Mouse (Mus musculus): ENCODE measurements at regions not wholly inside any gene's neighbourhood (a gene's known extent, or its start where the extent isn't known, plus 50 kb on each side); places are given as distances from the start of the nearest gene placed in this dataset.
A peak's percentile ranks its signal among the peaks of the same experiment; 100 is the strongest.
"Not testable (repeated sequence)": the region's sequence is repeated elsewhere in the genome, so short reads cannot be mapped to it uniquely, and the experiment has no call there.

DNA sequence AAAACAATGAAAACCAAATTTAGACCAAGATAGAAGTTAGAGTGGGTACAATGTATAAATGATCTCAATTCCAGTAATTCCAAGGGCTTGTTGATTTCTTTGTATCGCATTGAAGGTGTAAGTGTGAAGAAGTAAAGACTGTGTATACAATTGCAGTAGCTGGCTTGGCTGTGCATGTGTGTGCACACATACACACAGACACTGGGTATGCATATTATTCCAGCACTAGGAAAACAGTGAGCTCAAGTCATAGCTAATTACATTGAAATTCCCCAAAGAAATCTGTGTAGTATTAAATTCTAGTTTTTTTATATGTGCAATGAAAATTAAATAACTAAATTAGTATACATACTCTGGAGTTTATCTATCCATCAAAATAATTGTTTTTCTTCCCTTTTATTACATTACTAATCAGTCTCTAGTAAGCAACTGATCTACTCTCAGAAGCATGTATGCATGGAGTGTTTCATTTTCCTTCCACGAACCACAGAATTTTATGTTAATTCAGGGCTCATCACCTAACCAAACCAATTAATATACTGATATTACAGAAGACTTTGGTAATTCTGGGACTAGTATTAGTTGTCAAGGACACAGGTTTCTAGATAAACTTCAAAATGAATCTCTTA, 56.5 kb downstream of the Gm8797 start:
- no peak for DNase-seq (ENCODE audit: low spot score)

DNA sequence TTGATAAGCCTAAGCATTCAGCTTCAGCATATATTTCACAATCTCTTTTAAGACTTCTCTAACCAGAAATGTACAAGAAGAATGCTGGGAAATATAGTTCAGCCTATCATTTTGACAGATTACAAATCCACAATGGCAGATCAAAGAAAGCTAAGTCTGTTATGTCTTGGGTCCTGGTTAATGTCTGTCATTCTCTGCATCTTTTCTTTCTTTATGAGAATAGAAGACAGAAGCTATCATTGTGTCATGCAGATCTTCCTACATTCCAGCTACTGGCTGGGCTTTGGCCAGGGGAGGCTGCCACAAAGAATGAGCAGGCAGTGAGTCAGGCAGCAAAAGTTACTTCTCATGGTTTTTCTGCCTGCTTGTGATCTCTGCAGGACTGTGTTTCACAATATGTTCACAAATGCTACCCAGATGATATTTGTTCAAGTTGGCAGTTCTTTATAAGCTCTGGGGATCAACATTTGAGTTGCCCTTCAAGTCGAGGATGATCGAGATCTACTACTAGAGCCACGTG, 60.5 kb downstream of the Gm8797 start:
- no peak for DNase-seq (ENCODE audit: low spot score)

GRCm38 (mm10) chr3:5820243-5820642, 69.6 kb downstream of the Gm8797 start:
- DNase-seq (ENCODE audit: low spot score) = not testable (repeated sequence)

DNA sequence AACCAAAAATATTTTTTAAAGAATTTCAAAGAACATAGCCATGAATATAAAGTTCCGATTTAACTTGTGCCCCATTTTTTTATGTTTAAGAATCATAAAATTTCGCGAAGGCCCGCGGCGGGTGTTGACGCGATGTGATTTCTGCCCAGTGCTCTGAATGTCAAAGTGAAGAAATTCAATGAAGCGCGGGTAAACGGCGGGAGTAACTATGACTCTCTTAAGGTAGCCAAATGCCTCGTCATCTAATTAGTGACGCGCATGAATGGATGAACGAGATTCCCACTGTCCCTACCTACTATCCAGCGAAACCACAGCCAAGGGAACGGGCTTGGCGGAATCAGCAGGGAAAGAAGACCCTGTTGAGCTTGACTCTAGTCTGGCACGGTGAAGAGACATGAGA, 109.6 kb downstream of the Gm8797 start:
- DNase-seq (ENCODE audit: low spot score) = peak; percentile 99

DNA sequence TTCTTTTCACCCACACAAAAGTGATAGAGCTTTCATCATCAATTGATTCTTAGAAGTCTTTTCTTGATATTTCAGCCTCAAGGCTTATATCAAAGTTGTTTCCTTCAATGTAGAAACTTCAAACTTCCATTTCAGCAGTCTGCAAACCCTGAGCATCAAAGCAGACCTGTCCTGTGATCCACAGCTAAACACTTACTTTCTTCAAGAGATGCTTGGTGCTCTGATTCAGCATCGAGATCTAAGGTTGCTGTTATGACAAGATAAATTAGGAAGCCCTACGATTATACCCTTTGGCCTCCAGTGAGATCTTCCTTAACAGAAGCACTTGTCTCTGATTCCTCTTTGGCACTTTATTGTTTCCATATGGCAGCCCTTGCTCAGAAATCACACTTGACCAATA, 119.8 kb downstream of the Gm8797 start:
- DNase-seq (ENCODE audit: low spot score) = no peak

DNA sequence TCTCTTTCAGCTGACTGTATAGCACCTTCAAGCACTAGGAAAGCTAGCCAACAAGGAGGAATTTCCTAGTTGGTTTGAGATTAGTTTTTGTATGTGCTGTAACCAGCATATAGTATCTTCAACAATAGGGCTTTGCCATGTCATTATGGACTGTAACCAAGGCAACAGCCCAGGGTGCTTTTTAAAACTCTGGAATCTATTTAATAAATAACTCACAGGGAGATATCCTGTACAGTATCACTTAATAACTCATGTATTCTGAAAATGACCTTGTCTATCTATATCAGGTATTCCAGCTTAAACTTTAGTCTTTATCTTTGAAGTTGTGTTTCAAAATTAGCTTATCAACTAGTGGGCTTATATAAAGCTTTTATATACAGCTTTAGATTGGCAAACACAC, 128.5 kb downstream of the Gm8797 start:
- no peak for DNase-seq (ENCODE audit: low spot score)

- DNase-seq (ENCODE audit: low spot score) = no peak
Measured at GRCm38 (mm10) chr3:5917536-5917935, 166.9 kb downstream of the Gm8797 start.

DNA sequence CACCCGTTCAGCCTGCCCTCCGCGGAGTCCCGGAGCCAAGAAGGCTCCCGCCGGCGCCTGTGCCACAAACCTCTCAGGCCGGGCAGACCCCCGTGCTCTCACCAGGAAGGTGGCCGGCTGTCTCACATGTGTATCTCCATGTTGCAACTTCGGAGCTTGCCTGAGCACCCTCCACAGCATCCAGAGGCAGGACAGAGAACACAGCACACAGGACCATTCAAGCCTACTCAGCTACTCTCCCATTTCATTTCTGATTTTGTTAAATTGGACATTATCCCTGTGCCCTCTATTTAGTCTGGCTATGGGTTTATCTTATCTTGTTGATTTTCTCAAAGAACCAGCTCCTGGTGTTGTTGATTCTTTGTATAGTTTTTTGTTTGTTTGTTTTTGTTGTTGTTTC, 199.6 kb downstream of the Gm8797 start:
- not testable (repeated sequence) for DNase-seq (ENCODE audit: low spot score)

- not testable (repeated sequence) for DNase-seq (ENCODE audit: low spot score)
Measured at GRCm38 (mm10) chr3:5989011-5989645, 238.5 kb downstream of the Gm8797 start.

- no peak for DNase-seq (ENCODE audit: low spot score)
Measured at GRCm38 (mm10) chr3:6004423-6004822, 253.8 kb downstream of the Gm8797 start.

DNA sequence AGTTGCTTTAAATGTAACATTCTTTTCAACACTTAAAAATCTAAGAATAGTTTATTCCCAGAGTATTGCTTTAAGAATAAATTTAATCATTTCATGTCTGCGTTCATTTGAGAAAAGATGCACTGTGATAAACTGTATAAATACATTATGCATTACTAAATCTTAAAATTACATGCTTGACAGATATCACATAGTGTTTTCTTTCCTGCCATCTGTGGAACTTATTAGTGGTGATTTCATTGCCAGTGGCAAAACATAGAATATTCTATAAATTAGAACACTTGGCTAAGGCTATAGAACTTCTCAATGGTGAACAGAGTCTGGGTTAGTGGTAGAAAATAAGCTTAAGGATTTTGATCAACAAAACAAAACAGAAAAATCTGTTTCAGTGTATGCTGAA, 268.1 kb downstream of the Gm8797 start:
- no peak for DNase-seq (ENCODE audit: low spot score)

- not testable (repeated sequence) for DNase-seq (ENCODE audit: low spot score)
Measured at GRCm38 (mm10) chr3:6041325-6041724, 290.7 kb downstream of the Gm8797 start.

DNA sequence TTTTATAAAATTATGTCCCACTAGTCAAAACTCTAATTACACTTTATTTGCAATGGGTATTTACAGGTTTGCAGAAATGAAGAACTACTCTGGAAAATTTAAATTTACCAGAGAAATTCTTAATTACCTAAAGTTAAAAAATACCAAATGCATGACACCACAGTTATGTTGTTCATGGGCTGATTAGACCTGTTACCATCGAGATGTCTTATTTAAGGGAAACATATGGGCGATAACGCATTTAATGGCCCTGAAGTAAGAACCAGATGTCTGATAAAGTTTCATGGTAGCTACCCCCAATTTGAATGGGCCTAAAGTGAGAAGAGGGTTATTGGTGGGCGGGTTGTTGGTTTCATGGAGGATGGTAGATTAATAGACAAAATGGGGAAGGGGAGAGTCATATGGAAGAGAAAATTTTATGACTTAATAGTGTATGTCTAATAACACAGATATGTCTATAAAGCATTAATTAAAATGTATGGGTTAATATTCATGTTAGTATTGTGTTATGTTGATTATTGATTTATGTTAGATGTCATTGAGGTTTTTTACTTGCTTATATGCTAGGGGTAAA, 299.0 kb downstream of the Gm8797 start:
- DNase-seq (ENCODE audit: low spot score) = no peak

GRCm38 (mm10) chr3:6051901-6052300, 301.3 kb downstream of the Gm8797 start:
- DNase-seq (ENCODE audit: low spot score) = no peak

GRCm38 (mm10) chr3:6083855-6084254, 333.2 kb downstream of the Gm8797 start:
- DNase-seq (ENCODE audit: low spot score) = no peak

DNA sequence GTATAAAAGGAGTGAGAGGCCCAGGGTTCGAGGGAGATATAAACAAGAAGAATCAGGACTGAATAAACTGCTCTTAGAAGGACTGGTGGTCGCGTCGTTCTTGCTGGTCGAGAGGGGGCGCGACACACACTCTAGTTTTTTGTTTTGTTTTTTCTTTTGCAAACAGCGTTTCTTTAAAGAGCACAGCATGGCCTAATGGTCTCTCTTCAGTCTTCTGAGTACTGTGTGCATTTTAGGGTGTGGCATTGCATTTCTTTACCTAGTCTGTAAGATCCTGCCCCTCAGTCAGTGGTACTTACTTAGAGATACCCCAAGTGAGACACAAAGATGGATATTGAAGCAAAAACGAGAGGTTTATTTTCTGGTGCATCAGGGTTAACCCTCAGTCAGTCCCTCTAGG, 336.7 kb downstream of the Gm8797 start:
- DNase-seq (ENCODE audit: low spot score) = no peak

GRCm38 (mm10) chr3:6093931-6094330, 343.3 kb downstream of the Gm8797 start:
- DNase-seq (ENCODE audit: low spot score) = no peak

GRCm38 (mm10) chr3:6094410-6094809, 343.8 kb downstream of the Gm8797 start:
- DNase-seq (ENCODE audit: low spot score) = not testable (repeated sequence)

GRCm38 (mm10) chr3:6100863-6101262, 350.3 kb downstream of the Gm8797 start:
- peak; percentile 2 for DNase-seq (ENCODE audit: low spot score)

- DNase-seq (ENCODE audit: low spot score) = no peak
Measured at GRCm38 (mm10) chr3:6102866-6103265, 352.3 kb downstream of the Gm8797 start.

GRCm38 (mm10) chr3:6106659-6107058, 356.1 kb downstream of the Gm8797 start:
- no peak for DNase-seq (ENCODE audit: low spot score)

DNA sequence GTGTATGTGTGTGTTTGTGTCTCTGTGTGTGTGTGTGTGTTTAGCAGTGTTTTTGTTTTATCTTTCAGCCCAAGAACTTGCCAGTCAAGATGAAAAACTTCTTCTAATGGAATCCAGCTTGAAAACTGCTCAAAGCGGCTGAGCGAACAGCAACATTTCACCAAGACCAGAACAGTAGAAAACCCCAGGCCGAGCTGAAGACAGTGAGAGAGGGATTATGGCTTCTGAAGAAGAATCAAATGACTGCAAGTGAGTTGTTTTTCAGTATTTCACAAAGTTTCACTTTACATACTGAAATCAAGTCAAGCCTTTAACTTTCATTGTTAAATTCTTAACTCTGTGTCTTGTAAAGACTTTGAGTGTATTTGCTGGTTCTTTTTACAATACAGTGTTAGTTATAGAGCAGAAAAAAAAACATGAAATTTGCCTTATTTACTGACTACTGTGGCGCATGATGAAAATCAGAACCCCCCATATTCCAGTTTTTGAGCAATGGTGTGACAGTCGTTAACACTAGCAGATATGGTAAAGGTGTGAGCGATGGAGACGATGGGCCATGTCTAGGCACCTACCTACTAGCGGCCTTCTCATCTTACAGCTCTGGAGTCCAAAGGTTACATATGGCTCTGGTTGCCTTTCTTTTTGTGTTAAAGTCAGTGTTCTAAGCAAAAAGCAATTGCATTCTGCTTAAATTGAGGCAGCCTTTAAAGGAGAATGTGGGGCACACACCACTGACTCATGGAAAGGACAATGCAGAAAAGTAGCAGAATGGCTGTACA, 357.0 kb downstream of the Gm8797 start:
- no peak for DNase-seq (ENCODE audit: low spot score)

DNA sequence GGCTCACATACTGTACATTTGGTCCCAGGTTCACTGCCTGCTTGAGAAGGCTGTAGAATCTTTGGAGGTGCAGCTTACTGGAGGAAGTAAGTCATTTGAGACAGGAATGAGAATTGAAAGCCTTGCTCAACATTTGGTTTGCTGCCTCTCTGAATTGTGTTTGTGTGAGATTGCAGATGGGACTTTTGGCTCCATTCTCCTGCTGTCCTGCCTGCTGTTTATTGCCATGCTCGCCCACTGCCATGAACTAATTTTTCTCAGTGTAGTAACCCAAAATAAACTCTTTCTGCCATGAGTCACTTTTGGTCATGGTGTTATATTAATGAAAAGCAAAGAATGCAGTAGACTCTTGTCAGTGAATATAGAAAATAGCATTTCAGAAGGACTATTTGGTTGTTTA, 368.1 kb downstream of the Gm8797 start:
- DNase-seq (ENCODE audit: low spot score) = no peak
